8 mouse cellular contexts compared by ENCODE assay signal in the genomic region with DNA sequence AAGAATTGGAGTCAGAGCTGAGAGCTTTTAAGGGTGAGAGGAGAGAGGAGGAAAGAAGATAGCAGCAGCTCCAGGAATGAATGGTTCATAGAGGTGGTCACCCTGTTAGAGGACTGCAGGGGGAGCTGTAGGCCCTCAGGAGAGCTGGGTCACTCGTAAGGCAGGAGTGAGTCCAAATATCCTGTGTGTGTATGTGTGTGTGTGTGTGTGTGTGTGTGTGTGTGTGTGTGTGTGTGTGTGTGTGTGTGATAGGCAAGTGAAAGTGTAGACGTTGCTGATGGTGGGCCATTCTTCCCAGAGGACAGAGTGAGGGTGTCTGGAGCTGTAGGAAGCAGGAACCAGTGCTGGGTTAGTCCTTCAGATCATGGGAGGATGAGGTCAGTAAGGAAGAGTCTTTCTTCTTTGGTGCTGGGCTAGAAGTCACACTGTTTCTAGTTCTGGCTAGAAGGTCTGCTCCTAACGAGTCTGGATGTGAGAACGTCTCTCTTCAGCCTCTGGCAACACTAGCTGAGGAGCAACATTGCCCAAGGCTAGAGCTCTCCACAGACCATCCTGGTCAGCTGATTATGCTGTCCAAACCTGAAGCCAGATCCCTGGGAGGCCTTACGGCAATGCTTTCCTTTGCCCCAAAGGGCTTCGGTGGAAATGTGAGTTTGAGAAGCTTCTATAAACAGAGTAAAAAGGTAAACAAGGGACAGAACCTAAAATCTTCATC.
A peak's percentile ranks its signal among the peaks of the same experiment; 100 is the strongest.
DNase-seq lines count a peak whose midpoint lies in the region; ATAC-seq and TF ChIP-seq lines count a peak whose summit lies in the region.

No protein-coding gene starts in this region.

- no peak overlapping the region for H3K4me3 ChIP-seq in bone marrow, adult 2 months (replicated peaks; ENCODE audit: control insufficient read depth, low read depth, low read length)
- H3K4me3 ChIP-seq in embryonic facial prominence, embryonic 14.5 days (ENCODE audit: low read depth, low read length), result no peak overlapping the region

- ATAC-seq in frontal cortex, adult (ENCODE audit: low TSS enrichment), result peak; percentile 74; the same call in 1 of the 2 replicates
- no peak for ATAC-seq in embryonic facial prominence, embryonic 14.5 days (ENCODE audit: low read depth)

- TF ChIP-seq POLR2A in bone marrow, adult 2 months (IDR thresholded peaks at IDR 0.05; ENCODE audit: borderline replicate concordance, control insufficient read depth, low read depth, low read length), result no peak

- no peak overlapping the region for H3K4me2 ChIP-seq in embryonic facial prominence, embryonic 14.5 days (ENCODE audit: low read depth, low read length)

- DNase-seq in frontal cortex, postnatal 14 days (ENCODE audit: low spot score in 2 of 2), result no peak
- DNase-seq in 416B (ENCODE audit: low read depth), result peak; percentile 87
- peak; percentile 17 for DNase-seq in embryonic facial prominence, embryonic 14.5 days (ENCODE audit: low spot score)
- peak; percentile 48 for DNase-seq in kidney, postnatal 14 days
- peak; percentile 58 for DNase-seq in retina, adult 2 months (ENCODE audit: low read depth, low spot score)
- no peak for DNase-seq in layer of hippocampus, adult 8-10 months (ENCODE audit: low spot score in 2 of 2)

- 63% methylated on average over 6 of the region's 6 CpGs for WGBS in bone marrow, adult 2 months
- WGBS in embryonic facial prominence, embryonic 14.5 days, result 36% methylated on average over 5 of the region's 6 CpGs

- TF ChIP-seq CTCF in bone marrow, adult 2 months (IDR thresholded peaks at IDR 0.05; ENCODE audit: control insufficient read depth, insufficient read depth, low read length), result peak; percentile 60; the same call in 1 of the 2 replicates

- no peak overlapping the region for H3K27ac ChIP-seq in bone marrow, adult 2 months (ENCODE audit: control insufficient read depth, insufficient read depth, low read depth, low read length, poor library complexity)
- no peak overlapping the region for H3K27ac ChIP-seq in embryonic facial prominence, embryonic 14.5 days (replicated peaks; ENCODE audit: low read depth, low read length)

- H3K36me3 ChIP-seq in embryonic facial prominence, embryonic 14.5 days (ENCODE audit: control insufficient read depth, insufficient read depth, low read length), result no peaks in the 10 kb centered on the region

- no peaks in the 10 kb centered on the region for H3K27me3 ChIP-seq in embryonic facial prominence, embryonic 14.5 days (replicated peaks; ENCODE audit: control insufficient read depth, insufficient read depth, low read length)

- no peaks in the 10 kb centered on the region for H3K9me3 ChIP-seq in embryonic facial prominence, embryonic 14.5 days (ENCODE audit: control insufficient read depth, low read length)

- H3K4me1 ChIP-seq in bone marrow, adult 2 months (ENCODE audit: control insufficient read depth, insufficient read depth, low read length), result no peaks in the 10 kb centered on the region; the same call in 1 of the 2 replicates
- H3K4me1 ChIP-seq in embryonic facial prominence, embryonic 14.5 days (ENCODE audit: control insufficient read depth, insufficient read depth, low read length), result no peaks in the 10 kb centered on the region

- no peak overlapping the region for H3K9ac ChIP-seq in embryonic facial prominence, embryonic 14.5 days (ENCODE audit: low read depth, low read length)

Comparison
In these comparisons a context has a peak if more than half of its experiments do, and no peak if none do; other contexts are left out.
1. DNase-seq: peak in 416B (single experiment), embryonic facial prominence, embryonic 14.5 days (single experiment), kidney, postnatal 14 days (single experiment) and retina, adult 2 months (single experiment); none in frontal cortex, postnatal 14 days (0 of 2) and layer of hippocampus, adult 8-10 months (0 of 2).